Mouse (Mus musculus) CH12.LX (cell line): ENCODE measurements at regions not wholly inside any gene's neighbourhood (a gene's known extent, or its start where the extent isn't known, plus 50 kb on each side); places are given as distances from the start of the nearest gene placed in this dataset.

Experiments
- DNase-seq: peaks from one replicate; pipeline ENCODE4 v3.0.0-alpha.2; 2013; ENCODE audit errors: extremely low read depth
- H3K27ac ChIP-seq: 2 replicates; pipeline ENCODE4 v1.5.1; 2012; ENCODE audit warnings: low read depth, mild to moderate bottlenecking, control low read depth, moderate library complexity; ENCODE audit not compliant: insufficient read depth
- H3K27me3 ChIP-seq: replicated peaks from 2 replicates; pipeline ENCODE3; 2012; ENCODE audit warnings: inconsistent platforms
- H3K36me3 ChIP-seq, 2 experiments: replicated peaks in 1 of 2; 2 replicates each; pipeline versions ENCODE3 to v1.6.1; 2012; ENCODE audit warnings: inconsistent platforms in 1 of 2, low read length in 1 of 2, mild to moderate bottlenecking in 1 of 2, mixed read lengths in 1 of 2, moderate library complexity in 1 of 2; ENCODE audit not compliant: control insufficient read depth in 1 of 2, insufficient read depth in 1 of 2
- H3K4me1 ChIP-seq, 2 experiments: 2 replicates each; pipeline ENCODE4 v1.6.1; 2012; ENCODE audit warnings: inconsistent platforms in 1 of 2, moderate library complexity in 1 of 2; ENCODE audit not compliant: insufficient read depth in 2 of 2, control insufficient read depth in 1 of 2
- H3K4me2 ChIP-seq: 2 replicates; pipeline ENCODE4 v1.6.1; 2012; ENCODE audit warnings: low read depth, mild to moderate bottlenecking, control low read depth; ENCODE audit not compliant: poor library complexity, insufficient read depth, severe bottlenecking
- H3K4me3 ChIP-seq, 3 experiments: fragments of 150-350 bp in 1 of 3; sonication (generic) in 1 of 3; replicated peaks in 1 of 3; 2 replicates each; pipeline versions ENCODE3 to v1.5.1; 2011 to 2012; ENCODE audit warnings: low read depth in 2 of 3, low read length in 2 of 3, mild to moderate bottlenecking in 2 of 3, moderate library complexity in 2 of 3, control low read depth in 1 of 3, improper control_type of control experiment in 1 of 3, inconsistent platforms in 1 of 3, mixed read lengths in 1 of 3; ENCODE audit not compliant: poor library complexity in 1 of 3
- H3K79me2 ChIP-seq: replicated peaks from 2 replicates; pipeline ENCODE4 v1.6.1; 2012; ENCODE audit warnings: mild to moderate bottlenecking, moderate library complexity; ENCODE audit not compliant: control insufficient read depth, poor library complexity, insufficient read depth, severe bottlenecking; ENCODE audit errors: extremely low read depth
- H3K9ac ChIP-seq: 2 replicates; pipeline ENCODE4 v1.6.1; 2012; ENCODE audit warnings: low read depth, mild to moderate bottlenecking, control low read depth, moderate library complexity; ENCODE audit not compliant: insufficient read depth
- H3K9me3 ChIP-seq: replicated peaks from 2 replicates; pipeline ENCODE3; 2012; ENCODE audit warnings: low read length, inconsistent platforms, mixed read lengths
- BHLHE40 ChIP-seq: IDR thresholded peaks from 2 replicates; pipeline ENCODE4 v1.6.1; 2011; ENCODE audit warnings: mild to moderate bottlenecking, low read depth, low read length, improper control_type of control experiment
- CHD1 ChIP-seq: IDR thresholded peaks from 2 replicates; pipeline ENCODE4 v1.6.1; 2012; ENCODE audit warnings: low read depth, low read length, improper control_type of control experiment, inconsistent platforms
- CHD2 ChIP-seq: IDR thresholded peaks from 2 replicates; pipeline ENCODE4 v1.6.1; 2011; ENCODE audit warnings: low read length, improper control_type of control experiment
- CTCF ChIP-seq, 2 experiments: IDR thresholded peaks in 1 of 2; conservative IDR thresholded peaks in 1 of 2; 2 replicates each; pipeline ENCODE4 v1.5.1; 2011 to 2012; ENCODE audit warnings: low read depth in 2 of 2, low read length in 2 of 2, improper control_type of control experiment in 1 of 2, inconsistent platforms in 1 of 2, mild to moderate bottlenecking in 1 of 2, moderate library complexity in 1 of 2
- E2F4 ChIP-seq: IDR thresholded peaks from 2 replicates; pipeline ENCODE4 v1.6.1; 2011; ENCODE audit warnings: low read depth, low read length, improper control_type of control experiment; ENCODE audit not compliant: insufficient replicate concordance
- ELF1 ChIP-seq: IDR thresholded peaks from 2 replicates; pipeline ENCODE4 v1.6.1; 2014; ENCODE audit warnings: low read depth, mild to moderate bottlenecking, inconsistent platforms, low read length, improper control_type of control experiment
- EP300 ChIP-seq: IDR thresholded peaks from 2 replicates; pipeline ENCODE4 v1.6.1; 2011; ENCODE audit warnings: low read length, improper control_type of control experiment
- ETS1 ChIP-seq: conservative IDR thresholded peaks from 2 replicates; pipeline ENCODE4 v1.6.1; 2012; ENCODE audit warnings: low read depth, mild to moderate bottlenecking, inconsistent platforms, low read length, improper control_type of control experiment, moderate library complexity
- IRF4 ChIP-seq: IDR thresholded peaks from 2 replicates; pipeline ENCODE4 v1.6.1; 2014; ENCODE audit warnings: low read depth, mild to moderate bottlenecking, inconsistent platforms, low read length, improper control_type of control experiment
- MAFK ChIP-seq: IDR thresholded peaks from 2 replicates; pipeline ENCODE4 v1.6.1; 2011; ENCODE audit warnings: low read length, improper control_type of control experiment; ENCODE audit not compliant: insufficient replicate concordance
- MAX ChIP-seq: IDR thresholded peaks from 2 replicates; pipeline ENCODE4 v1.6.1; 2011; ENCODE audit warnings: low read length, improper control_type of control experiment
- MAZ ChIP-seq: IDR thresholded peaks from 2 replicates; pipeline ENCODE4 v1.6.1; 2012; ENCODE audit warnings: low read depth, mild to moderate bottlenecking, inconsistent platforms, low read length, improper control_type of control experiment, moderate library complexity
- MEF2A ChIP-seq: IDR thresholded peaks from 2 replicates; pipeline ENCODE4 v1.6.1; 2014; ENCODE audit warnings: low read depth, mild to moderate bottlenecking, inconsistent platforms, low read length, improper control_type of control experiment, borderline replicate concordance
- MXI1 ChIP-seq: IDR thresholded peaks from 2 replicates; pipeline ENCODE4 v1.6.1; 2011; ENCODE audit warnings: mild to moderate bottlenecking, low read depth, low read length, improper control_type of control experiment
- MYC ChIP-seq: IDR thresholded peaks from 2 replicates; pipeline ENCODE4 v1.6.1; 2011; ENCODE audit warnings: low read depth, mild to moderate bottlenecking, improper control_type of control experiment, low read length
- NELFE ChIP-seq: IDR thresholded peaks from 2 replicates; pipeline ENCODE4 v1.6.1; 2011; ENCODE audit warnings: low read depth, low read length, improper control_type of control experiment
- RAD21 ChIP-seq: IDR thresholded peaks from 2 replicates; pipeline ENCODE4 v1.6.1; 2011; ENCODE audit warnings: low read depth, mild to moderate bottlenecking, low read length, improper control_type of control experiment, moderate library complexity
- RCOR1 ChIP-seq: conservative IDR thresholded peaks from 2 replicates; pipeline ENCODE4 v1.6.1; 2012; ENCODE audit warnings: low read depth, mild to moderate bottlenecking, inconsistent platforms, low read length, improper control_type of control experiment
- SIN3A ChIP-seq: IDR thresholded peaks from 2 replicates; pipeline ENCODE4 v1.6.1; 2012; ENCODE audit warnings: low read length, improper control_type of control experiment, inconsistent platforms
- SMC3 ChIP-seq: IDR thresholded peaks from 2 replicates; pipeline ENCODE4 v1.6.1; 2011; ENCODE audit warnings: low read depth, low read length, improper control_type of control experiment
- TBP ChIP-seq: conservative IDR thresholded peaks from 2 replicates; pipeline ENCODE4 v1.6.1; 2011; ENCODE audit warnings: low read depth, low read length, improper control_type of control experiment
- USF1 ChIP-seq: IDR thresholded peaks from 2 replicates; pipeline ENCODE4 v1.6.1; 2014; ENCODE audit warnings: low read depth, mild to moderate bottlenecking, inconsistent platforms, low read length, improper control_type of control experiment
- ZC3H11A ChIP-seq: IDR thresholded peaks from 2 replicates; pipeline ENCODE4 v1.6.1; 2012; ENCODE audit warnings: low read depth, mild to moderate bottlenecking, inconsistent platforms, low read length, improper control_type of control experiment
- ZKSCAN1 ChIP-seq: IDR thresholded peaks from 2 replicates; pipeline ENCODE4 v1.6.1; 2012; ENCODE audit warnings: low read depth, inconsistent platforms, low read length, improper control_type of control experiment, borderline replicate concordance
- ZNF384 ChIP-seq: IDR thresholded peaks from 2 replicates; pipeline ENCODE4 v1.6.1; 2012; ENCODE audit warnings: low read depth, low read length, improper control_type of control experiment, inconsistent platforms
- dilution Hi-C: fragments of 300-500 bp; cut with MboI; formaldehyde crosslinking; loops from 2 replicates; pipeline ENCODE4 v1.14.3; 2020; ENCODE audit warnings: low sequenced_read_pairs; ENCODE audit not compliant: extremely low pct_unique_long_range_greater_than_20kb, extremely low pct_ligation_motif_present
- in situ Hi-C: fragments of 300-500 bp; cut with MboI; formaldehyde crosslinking; loops from 3 replicates; pipeline ENCODE4 v1.14.3; 2019; ENCODE audit warnings: low sequenced_read_pairs, low pct_ligation_motif_present, low pct_unique_long_range_greater_than_20kb, mixed read lengths

- Histone ChIP-seq H3K4me1 (no peaks in the 10 kb centered on the region), H3K4me2 (no peak overlapping the region)
- in situ Hi-C loops, result no loop called here
- TF ChIP-seq MYC (no peak), ZKSCAN1 (no peak), E2F4 (no peak), SMC3 (no peak), RCOR1 (no peak), ZC3H11A (no peak), CTCF (conservative IDR thresholded peaks at IDR 0.05 in 1 of 2, IDR thresholded peaks at IDR 0.05 in 1 of 2; ENCODE audit: low read depth in 2 of 2, low read length in 2 of 2) (no peak), ZNF384 (no peak), MAX (no peak), NELFE (no peak), MAZ (no peak), IRF4 (no peak), MXI1 (no peak), USF1 (no peak), MAFK (no peak), CHD2 (no peak), EP300 (no peak), SIN3A (no peak), ETS1 (no peak), RAD21 (no peak)
- TF ChIP-seq, all 38 proteins: peak for 0
- dilution Hi-C loops, result no loop called here
- no peak overlapping the region for H3K9ac ChIP-seq
- H3K9me3 ChIP-seq, result peaks cover 24% of the 10 kb centered on the region
- no peak overlapping the region for H3K4me3 ChIP-seq
- no peak overlapping the region for H3K27ac ChIP-seq
- no peaks in the 10 kb centered on the region for H3K36me3 ChIP-seq
- no peak for DNase-seq
- H3K27me3 ChIP-seq, result no peaks in the 10 kb centered on the region
- no peaks in the 10 kb centered on the region for H3K79me2 ChIP-seq
Measured at GRCm38 (mm10) chr15:44948626-44949025, 4814.5 kb downstream of the 9330182O14Rik start.

- Histone ChIP-seq H3K27me3 (no peaks in the 10 kb centered on the region), H3K27ac (no peak overlapping the region), H3K4me2 (no peak overlapping the region), H3K4me1 (no peaks in the 10 kb centered on the region), H3K9ac (no peak overlapping the region), H3K4me3 (no peak overlapping the region), H3K9me3 (peaks cover 24% of the 10 kb centered on the region), H3K36me3 (no peaks in the 10 kb centered on the region), H3K79me2 (no peaks in the 10 kb centered on the region)
- in situ Hi-C loops (no loop called here), dilution Hi-C loops (no loop called here)
- no peak for DNase-seq
- TF ChIP-seq BHLHE40 (no peak), USF1 (no peak), CHD1 (no peak), MEF2A (no peak), MAZ (no peak), IRF4 (no peak), NELFE (no peak), TBP (no peak), ELF1 (no peak), SIN3A (no peak)
Measured at GRCm38 (mm10) chr15:44950952-44951642, 4816.9 kb downstream of the 9330182O14Rik start.
